In genomic region chr6:149092406-149092805, GRCm38 (mm10) we compare ENCODE assay signal across 31 mouse cellular contexts. TPM values are rescaled to one million over a fixed set of nuclear protein-coding genes. Genes with fewer than 3 reads are reported as not detected.
DNase-seq lines count a peak whose midpoint lies in the region; ATAC-seq and TF ChIP-seq lines count a peak whose summit lies in the region.
"Had no signal": no experiment of that assay in that cellular context is flagged by ENCODE, and none has a peak within 500 bp of the region (broad histone marks: within the 10 kb centered on the region; RNA-seq: fewer than 3 reads in every experiment).

No protein-coding gene starts in this region.

- H3K27me3 ChIP-seq in heart, adult 2 months (ENCODE audit: control insufficient read depth, insufficient read depth, low read length) = no peaks in the 10 kb centered on the region
- H3K27me3 ChIP-seq in heart, embryonic 11.5 days (ENCODE audit: control insufficient read depth, insufficient read depth, low read length) = no peaks in the 10 kb centered on the region
- H3K27me3 ChIP-seq: embryonic facial prominence, embryonic 13.5 days; embryonic facial prominence, embryonic 15.5 days; forebrain, embryonic 12.5 days had no signal

- no peak for TF ChIP-seq POLR2A in heart, adult 2 months (IDR thresholded peaks at IDR 0.05; ENCODE audit: insufficient read depth, low read depth, low read length)

- WGBS in heart, adult 2 months = 91% methylated on average over 6 of the region's 6 CpGs
- WGBS in heart, embryonic 11.5 days (ENCODE audit: insufficient replicate concordance) = 85% methylated on average over 6 of the region's 6 CpGs

- no peak overlapping the region for H3K9ac ChIP-seq in heart, adult 2 months (ENCODE audit: low read depth, low read length)
- H3K9ac ChIP-seq in heart, embryonic 11.5 days (ENCODE audit: low read depth, low read length) = no peak overlapping the region
- H3K9ac ChIP-seq: embryonic facial prominence, embryonic 13.5 days; embryonic facial prominence, embryonic 15.5 days; forebrain, embryonic 12.5 days had no signal

- peaks cover 6% of the 10 kb centered on the region for H3K4me1 ChIP-seq in heart, adult 2 months (ENCODE audit: control insufficient read depth, insufficient read depth, low read length)
- peaks cover 4% of the 10 kb centered on the region for H3K4me1 ChIP-seq in heart, embryonic 11.5 days (ENCODE audit: control insufficient read depth, insufficient read depth, low read length)
- H3K4me1 ChIP-seq: embryonic facial prominence, embryonic 13.5 days; embryonic facial prominence, embryonic 15.5 days; forebrain, embryonic 12.5 days had no signal

- H3K4me2 ChIP-seq in heart, embryonic 11.5 days = no peak overlapping the region
- H3K4me2 ChIP-seq: embryonic facial prominence, embryonic 13.5 days; embryonic facial prominence, embryonic 15.5 days; forebrain, embryonic 12.5 days had no signal

- no peak for TF ChIP-seq EP300 in heart, adult 2 months (IDR thresholded peaks at IDR 0.05; ENCODE audit: insufficient read depth, low read depth, low read length)

- intact Hi-C loops in heart, adult 2 months (cut with DNase I) = no loop called here

- TF ChIP-seq CTCF in heart, adult 2 months (IDR thresholded peaks at IDR 0.05) = no peak

- H3K9me3 ChIP-seq in heart, embryonic 11.5 days (replicated peaks; ENCODE audit: control insufficient read depth, low read length) = no peaks in the 10 kb centered on the region
- H3K9me3 ChIP-seq: embryonic facial prominence, embryonic 13.5 days; embryonic facial prominence, embryonic 15.5 days; forebrain, embryonic 10.5 days; forebrain, embryonic 12.5 days had no signal

- peak overlapping the region; percentile 69 for H3K27ac ChIP-seq in heart, adult 2 months
- H3K27ac ChIP-seq in heart, embryonic 11.5 days (ENCODE audit: low read depth, low read length) = no peak overlapping the region
- H3K27ac ChIP-seq: embryonic facial prominence, embryonic 13.5 days; embryonic facial prominence, embryonic 15.5 days; forebrain, embryonic 10.5 days; forebrain, embryonic 12.5 days had no signal

- peaks cover 14% of the 10 kb centered on the region for H3K36me3 ChIP-seq in heart, adult 2 months (ENCODE audit: control insufficient read depth, insufficient read depth, low read length)
- H3K36me3 ChIP-seq in heart, embryonic 11.5 days (ENCODE audit: control insufficient read depth, insufficient read depth, low read length) = no peaks in the 10 kb centered on the region
- H3K36me3 ChIP-seq: embryonic facial prominence, embryonic 13.5 days; embryonic facial prominence, embryonic 15.5 days; forebrain, embryonic 12.5 days had no signal

- no peak for ATAC-seq in heart, embryonic 11.5 days (replicated peaks; ENCODE audit: insufficient number of reproducible peaks, low FRiP score, low TSS enrichment)
- peak; percentile 55 for ATAC-seq in neutrophil, adult 5-6 weeks (ENCODE audit: extremely low read depth, insufficient number of reproducible peaks, low FRiP score, poor library complexity, severe bottlenecking)
- ATAC-seq in CD4-positive, CD25-positive, alpha-beta regulatory T cell, adult 4 months = no peak
- ATAC-seq: forebrain, embryonic 14.5 days; forebrain, embryonic 16.5 days had no signal

- H3K79me2 ChIP-seq in heart, adult 2 months (replicated peaks; ENCODE audit: control insufficient read depth, insufficient read depth, low read length) = peaks cover 4% of the 10 kb centered on the region; the same call in 1 of the 2 replicates

- no peak for DNase-seq in heart, adult 2 months
- DNase-seq in spleen, postnatal 36 days (ENCODE audit: low spot score in 2 of 2) = peak; percentile 39 to 64
- no peak for DNase-seq in spleen, adult 18-20 months
- DNase-seq in frontal cortex, postnatal 25 days (ENCODE audit: low spot score in 2 of 2) = no peak
- DNase-seq: adrenal gland, adult 2 months; adrenal gland, postnatal 10 days; adrenal gland, postnatal 25 days; cerebellum, adult 11 months; cerebellum, adult 18-20 months; cerebellum, adult 8-10 months; cerebellum, adult 9-11 months; cerebellum, postnatal 14 days; cerebellum, postnatal 36 days; embryo, embryonic 11 days had no signal

- no peak overlapping the region for H3K4me3 ChIP-seq in heart, adult 2 months
- H3K4me3 ChIP-seq in heart, embryonic 11.5 days (ENCODE audit: low read depth, low read length) = no peak overlapping the region
- H3K4me3 ChIP-seq: embryonic facial prominence, embryonic 13.5 days; embryonic facial prominence, embryonic 15.5 days; erythroblast, embryonic 14.5 days; forebrain, embryonic 10.5 days; forebrain, embryonic 12.5 days had no signal

RNA-seq across cellular contexts. Expression of gene Dennd5b, which starts 9.1 kb away (rescaled TPM):
- 10 to 100 TPM; 16.0 to 17.8 TPM for total RNA-seq in heart, adult 2 months (2021)
- polyA plus RNA-seq in heart, adult 2 months (2012; rRNA removed) = 3.7 and 5.9 TPM in 2 replicates
- polyA plus RNA-seq in heart, embryonic 11.5 days (2014; fragmentation: Nextera tagmentation; extraction: Ambion mirVana) = 8.4 and 11.1 TPM in 2 replicates
- total RNA-seq in neutrophil, adult 5-6 weeks (2017) = 44.6 and 56.2 TPM in 2 replicates
- polyA plus RNA-seq in CD4-positive, CD25-positive, alpha-beta regulatory T cell, adult 4 months (2017; shearing (Covaris generic)) = under 1 TPM; 0.22 to 0.29 TPM

RNA-seq across cellular contexts. Expression of gene Gm10203, which starts 37.6 kb away (rescaled TPM):
- not detected for total RNA-seq in heart, adult 2 months (2021)
- polyA plus RNA-seq in heart, adult 2 months (2012; rRNA removed) = not detected in 2 replicates
- polyA plus RNA-seq in heart, embryonic 11.5 days (2014; fragmentation: Nextera tagmentation; extraction: Ambion mirVana) = not detected in 2 replicates
- not detected in 2 replicates for total RNA-seq in neutrophil, adult 5-6 weeks (2017)
- not detected for polyA plus RNA-seq in CD4-positive, CD25-positive, alpha-beta regulatory T cell, adult 4 months (2017; shearing (Covaris generic))
- total RNA-seq: adrenal gland, adult 2 months; adrenal gland, postnatal 10 days; adrenal gland, postnatal 25 days; adrenal gland, postnatal 4 days; common myeloid progenitor, adult 5-6 weeks; ES-E14; MEL had no signal
- polyA plus RNA-seq: adrenal gland, adult 2 months; brain, embryonic 14.5 days; C2C12; embryonic facial prominence, embryonic 11.5 days; embryonic facial prominence, embryonic 13.5 days; embryonic facial prominence, embryonic 15.5 days; erythroblast, embryonic 14.5 days; forebrain, embryonic 10.5 days; forebrain, embryonic 12.5 days; forebrain, embryonic 14.5 days; forebrain, embryonic 16.5 days had no signal

RNA-seq across cellular contexts. Expression of gene Etfbkmt, which starts 47.2 kb away (rescaled TPM):
- 10 to 100 TPM; 24.2 to 38.8 TPM for total RNA-seq in heart, adult 2 months (2021)
- 12.8 and 43.9 TPM in 2 replicates for polyA plus RNA-seq in heart, adult 2 months (2012; rRNA removed)
- polyA plus RNA-seq in heart, embryonic 11.5 days (2014; fragmentation: Nextera tagmentation; extraction: Ambion mirVana) = 13.8 and 17.9 TPM in 2 replicates
- total RNA-seq in neutrophil, adult 5-6 weeks (2017) = 22.7 and 28.6 TPM in 2 replicates
- 100 to 1,000 TPM; 101 to 109 TPM for polyA plus RNA-seq in CD4-positive, CD25-positive, alpha-beta regulatory T cell, adult 4 months (2017; shearing (Covaris generic))

Comparison
In these comparisons a context has a peak if more than half of its experiments do, and no peak if none do; other contexts are left out.
1. DNase-seq: peak in spleen, postnatal 36 days (2 of 2); none in heart, adult 2 months (0 of 2), spleen, adult 18-20 months (0 of 2) and frontal cortex, postnatal 25 days (0 of 2).